Mouse (Mus musculus) MEL (cell line): ENCODE measurements around the gene Srrm2. TPM values are rescaled to one million over a fixed set of nuclear protein-coding genes. Genes with fewer than 3 reads are reported as not detected.
A peak's percentile ranks its signal among the peaks of the same experiment; 100 is the strongest.

Experiments used
- DNase-seq: peaks from one replicate; pipeline ENCODE4 v3.0.0; 2011; ENCODE audit warnings: low read depth, low spot score
- H3K27ac ChIP-seq: 2 replicates; pipeline ENCODE4 v1.5.1; 2012; ENCODE audit warnings: low read depth, mild to moderate bottlenecking, control low read depth, low read length, moderate library complexity; ENCODE audit not compliant: control insufficient read depth
- H3K27me3 ChIP-seq, 2 experiments: fragments of 150-350 bp in 1 of 2; sonication (generic) in 1 of 2; 2 replicates each; pipeline ENCODE4 v1.6.1; 2012; ENCODE audit warnings: low read length in 2 of 2, mild to moderate bottlenecking in 2 of 2, improper control_type of control experiment in 1 of 2, moderate library complexity in 1 of 2; ENCODE audit not compliant: insufficient read depth in 2 of 2, control insufficient read depth in 1 of 2
- H3K36me3 ChIP-seq, 2 experiments: 2 replicates each; pipeline ENCODE4 v1.6.1; 2012 to 2014; ENCODE audit warnings: low read length in 2 of 2, improper control_type of control experiment in 1 of 2, inconsistent platforms in 1 of 2, mild to moderate bottlenecking in 1 of 2; ENCODE audit not compliant: insufficient read depth in 2 of 2, control insufficient read depth in 1 of 2
- H3K4me1 ChIP-seq, 2 experiments: fragments of 150-350 bp in 1 of 2; sonication (generic) in 1 of 2; 2 replicates each; pipeline ENCODE4 v1.6.1; 2012; ENCODE audit warnings: low read length in 2 of 2, improper control_type of control experiment in 1 of 2, mild to moderate bottlenecking in 1 of 2; ENCODE audit not compliant: insufficient read depth in 2 of 2, control insufficient read depth in 1 of 2
- H3K4me3 ChIP-seq, 2 experiments: fragments of 150-350 bp in 1 of 2; sonication (generic) in 1 of 2; 2 replicates each; pipeline ENCODE4 v1.5.1; 2012; ENCODE audit warnings: low read depth in 2 of 2, low read length in 2 of 2, mild to moderate bottlenecking in 2 of 2, moderate library complexity in 2 of 2, control low read depth in 1 of 2, improper control_type of control experiment in 1 of 2; ENCODE audit not compliant: control insufficient read depth in 1 of 2, insufficient read depth in 1 of 2
- H3K79me2 ChIP-seq: 2 replicates; pipeline ENCODE4 v1.6.1; 2012; ENCODE audit warnings: mild to moderate bottlenecking, low read length, moderate library complexity; ENCODE audit not compliant: control insufficient read depth, poor library complexity, insufficient read depth
- H3K9ac ChIP-seq: 2 replicates; pipeline ENCODE4 v1.6.1; 2012; ENCODE audit warnings: low read depth, mild to moderate bottlenecking, control low read depth, low read length, moderate library complexity; ENCODE audit not compliant: control insufficient read depth, poor library complexity, severe bottlenecking
- H3K9me3 ChIP-seq: fragments of 150-350 bp; sonication (generic); replicated peaks from 2 replicates; pipeline ENCODE4 v1.6.1; 2012; ENCODE audit warnings: mild to moderate bottlenecking, low read length, improper control_type of control experiment, moderate library complexity; ENCODE audit not compliant: insufficient read depth
- CHD1 ChIP-seq: IDR thresholded peaks from 2 replicates; pipeline ENCODE4 v1.6.1; 2012; ENCODE audit warnings: low read depth, mild to moderate bottlenecking, inconsistent platforms, low read length, improper control_type of control experiment
- CTCF ChIP-seq, 3 experiments: IDR thresholded peaks in 2 of 3; conservative IDR thresholded peaks in 1 of 3; 2 replicates each; pipeline ENCODE4 v1.5.1; 2011 to 2012; ENCODE audit warnings: low read length in 3 of 3, low read depth in 2 of 3, mild to moderate bottlenecking in 2 of 3, improper control_type of control experiment in 1 of 3, inconsistent platforms in 1 of 3, mixed read lengths in 1 of 3, moderate library complexity in 1 of 3; ENCODE audit not compliant: control insufficient read depth in 1 of 3, insufficient read depth in 1 of 3, poor library complexity in 1 of 3, severe bottlenecking in 1 of 3
- ELF1 ChIP-seq: IDR thresholded peaks from 2 replicates; pipeline ENCODE4 v1.6.1; 2014; ENCODE audit warnings: low read depth, mild to moderate bottlenecking, inconsistent platforms, low read length, improper control_type of control experiment, moderate library complexity
- EP300 ChIP-seq, 2 experiments: IDR thresholded peaks; 2 replicates each; pipeline ENCODE4 v1.6.1; 2011; ENCODE audit warnings: improper control_type of control experiment in 2 of 2, low read length in 2 of 2, low read depth in 1 of 2, mild to moderate bottlenecking in 1 of 2
- ETS1 ChIP-seq: IDR thresholded peaks from 2 replicates; pipeline ENCODE4 v1.6.1; 2012; ENCODE audit warnings: low read depth, mild to moderate bottlenecking, inconsistent platforms, low read length, improper control_type of control experiment, moderate library complexity
- GABPA ChIP-seq: IDR thresholded peaks from 2 replicates; pipeline ENCODE4 v1.6.1; 2012; ENCODE audit warnings: low read depth, mild to moderate bottlenecking, inconsistent platforms, low read length, improper control_type of control experiment, moderate library complexity
- GATA1 ChIP-seq: IDR thresholded peaks from 2 replicates; pipeline ENCODE4 v1.6.1; 2011; ENCODE audit warnings: low read depth, low read length, improper control_type of control experiment
- HCFC1 ChIP-seq: IDR thresholded peaks from 2 replicates; pipeline ENCODE4 v1.6.1; 2012; ENCODE audit warnings: low read depth, mild to moderate bottlenecking, inconsistent platforms, low read length, improper control_type of control experiment, moderate library complexity
- KAT2A ChIP-seq: conservative IDR thresholded peaks from 2 replicates; pipeline ENCODE4 v1.6.1; 2012; ENCODE audit warnings: low read depth, low read length, improper control_type of control experiment, inconsistent platforms
- MAFK ChIP-seq: IDR thresholded peaks from 2 replicates; pipeline ENCODE4 v1.6.1; 2011; ENCODE audit warnings: low read depth, mild to moderate bottlenecking, low read length, improper control_type of control experiment, borderline replicate concordance
- MAZ ChIP-seq: IDR thresholded peaks from 2 replicates; pipeline ENCODE4 v1.6.1; 2012; ENCODE audit warnings: low read depth, mild to moderate bottlenecking, inconsistent platforms, low read length, improper control_type of control experiment
- MEF2A ChIP-seq: IDR thresholded peaks from 2 replicates; pipeline ENCODE4 v1.6.1; 2014; ENCODE audit warnings: low read depth, mild to moderate bottlenecking, inconsistent platforms, low read length, improper control_type of control experiment; ENCODE audit not compliant: poor library complexity, insufficient replicate concordance, severe bottlenecking; ENCODE audit errors: extremely low read depth
- MYC ChIP-seq: IDR thresholded peaks from 2 replicates; pipeline ENCODE4 v1.6.1; 2011; ENCODE audit warnings: low read depth, mild to moderate bottlenecking, low read length, improper control_type of control experiment, moderate library complexity
- NELFE ChIP-seq: IDR thresholded peaks from 2 replicates; pipeline ENCODE4 v1.6.1; 2011; ENCODE audit warnings: low read depth, low read length, improper control_type of control experiment
- NRF1 ChIP-seq: IDR thresholded peaks from 2 replicates; pipeline ENCODE4 v1.6.1; 2014; ENCODE audit warnings: low read depth, mild to moderate bottlenecking, inconsistent platforms, low read length, improper control_type of control experiment, moderate library complexity; ENCODE audit not compliant: poor library complexity, insufficient read depth, severe bottlenecking
- POLR2A ChIP-seq, 2 experiments: IDR thresholded peaks; 2 replicates each; pipeline ENCODE4 v1.6.1; 2011 to 2012; ENCODE audit warnings: low read length in 2 of 2, mild to moderate bottlenecking in 2 of 2, control low read depth in 1 of 2, improper control_type of control experiment in 1 of 2, low read depth in 1 of 2, moderate library complexity in 1 of 2; ENCODE audit not compliant: control insufficient read depth in 1 of 2, insufficient read depth in 1 of 2, poor library complexity in 1 of 2
- POLR2AphosphoS2 ChIP-seq: IDR thresholded peaks from 2 replicates; pipeline ENCODE4 v1.6.1; 2011; ENCODE audit warnings: low read length, improper control_type of control experiment
- RAD21 ChIP-seq: IDR thresholded peaks from 2 replicates; pipeline ENCODE4 v1.6.1; 2011; ENCODE audit warnings: mild to moderate bottlenecking, low read depth, low read length, improper control_type of control experiment
- RCOR1 ChIP-seq: IDR thresholded peaks from 2 replicates; pipeline ENCODE4 v1.6.1; 2012; ENCODE audit warnings: low read depth, mild to moderate bottlenecking, inconsistent platforms, low read length, improper control_type of control experiment
- SIN3A ChIP-seq: IDR thresholded peaks from 2 replicates; pipeline ENCODE4 v1.6.1; 2012; ENCODE audit warnings: low read length, improper control_type of control experiment, inconsistent platforms
- SMC3 ChIP-seq: IDR thresholded peaks from 2 replicates; pipeline ENCODE4 v1.6.1; 2011; ENCODE audit warnings: low read depth, low read length, improper control_type of control experiment
- TAL1 ChIP-seq: IDR thresholded peaks from 2 replicates; pipeline ENCODE4 v1.6.1; 2012; ENCODE audit warnings: mild to moderate bottlenecking, inconsistent platforms, low read length, moderate library complexity, mixed read lengths
- TBP ChIP-seq: IDR thresholded peaks from 2 replicates; pipeline ENCODE4 v1.8.0; 2011; ENCODE audit warnings: low read depth, low read length, improper control_type of control experiment
- TCF12 ChIP-seq: IDR thresholded peaks from 2 replicates; pipeline ENCODE4 v1.6.1; 2014; ENCODE audit warnings: low read depth, mild to moderate bottlenecking, inconsistent platforms, low read length, improper control_type of control experiment, moderate library complexity
- UBTF ChIP-seq: IDR thresholded peaks from 2 replicates; pipeline ENCODE4 v1.6.1; 2012; ENCODE audit warnings: low read depth, mild to moderate bottlenecking, inconsistent platforms, low read length, improper control_type of control experiment, moderate library complexity, borderline replicate concordance; ENCODE audit not compliant: insufficient read depth
- ZC3H11A ChIP-seq: IDR thresholded peaks from 2 replicates; pipeline ENCODE4 v1.6.1; 2012; ENCODE audit warnings: low read depth, mild to moderate bottlenecking, inconsistent platforms, low read length, improper control_type of control experiment
- ZMIZ1 ChIP-seq: IDR thresholded peaks from 2 replicates; pipeline ENCODE4 v1.6.1; 2012; ENCODE audit warnings: low read depth, mild to moderate bottlenecking, inconsistent platforms, low read length, improper control_type of control experiment, moderate library complexity
- ZNF384 ChIP-seq: IDR thresholded peaks from 2 replicates; pipeline ENCODE4 v1.6.1; 2012; ENCODE audit warnings: low read depth, mild to moderate bottlenecking, inconsistent platforms, low read length, improper control_type of control experiment
- polyA plus RNA-seq, 2 experiments: library from polyadenylated mRNA; stranded (reverse) in 1 of 2; unstranded in 1 of 2; fragments of >175 nt in 1 of 2; fragments of >200 nt in 1 of 2; gene quantifications; 2 replicates each; pipeline versions ENCODE4 v1.2.1 to v1.2.4; 2012; ENCODE audit warnings: low replicate concordance in 2 of 2, low read depth in 1 of 2; ENCODE audit not compliant: insufficient read length in 2 of 2, insufficient read depth in 1 of 2, missing spikeins in 1 of 2
- total RNA-seq: library from RNA; depleted of rRNA; stranded (reverse); fragments of 300-350 nt; gene quantifications from 2 replicates; pipeline ENCODE4 v1.2.3, GENCODE M21; 2012

Gene Srrm2
- total and polyA plus RNA-seq, 3 experiments: 56.2 to 988 (median 505) TPM

- Histone ChIP-seq H3K36me3 (peaks cover 7 to 21% of the 10 kb centered on the region in 2 experiments; a peak in 3 of 4 replicates), H3K4me1 (peaks cover 5 to 18% of the 10 kb centered on the region in 2 experiments; a peak in 3 of 4 replicates), H3K9ac (peak overlapping the region; percentile 77), H3K27me3 (no peaks in the 10 kb centered on the region), H3K79me2 (peaks cover 17% of the 10 kb centered on the region), H3K9me3 (no peaks in the 10 kb centered on the region), H3K4me3 (peak overlapping the region; percentile 92 to 98), H3K27ac (peak overlapping the region; percentile 64)
- DNase-seq: peak; percentile 70
- TF ChIP-seq TBP (0 out of 2 replicates have a peak, but pooled peaks have one; percentile 17), CHD1 (no peak), GATA1 (no peak), ZMIZ1 (no peak), GABPA (no peak), MAFK (no peak), UBTF (no peak), POLR2A (IDR thresholded peaks at IDR 0.05; ENCODE audit: control insufficient read depth in 1 of 2, insufficient read depth in 1 of 2, low read depth in 1 of 2, low read length in 2 of 2, poor library complexity in 1 of 2) (peak in 1 of 2 experiments; percentile 42; a peak in 2 of 4 replicates), POLR2AphosphoS2 (no peak; the same call in 1 of the 2 replicates), NELFE (peak; percentile 10; the same call in 1 of the 2 replicates), TAL1 (no peak), TCF12 (no peak), EP300 (IDR thresholded peaks at IDR 0.05; ENCODE audit: low read depth in 1 of 2, low read length in 2 of 2) (no peak), MAZ (no peak), SIN3A (0 out of 2 replicates have a peak, but pooled peaks have one; percentile 0), KAT2A (no peak; the same call in 1 of the 2 replicates)
Observed at GRCm38 (mm10) chr17:23828271-23829001, 38.1 kb downstream of the Srrm2 start.

GRCm38 (mm10) chr17:23829064-23829619 lies 38.8 kb downstream of the Srrm2 start, which contains the start of gene Elob:
Gene Elob (minus strand): TSS chr17:23829136.
- Histone ChIP-seq H3K9ac (peak within 1 kb of the TSS; percentile 80), H3K79me2 (peaks cover 17% of the 10 kb centered on the region), H3K36me3 (peaks cover 5 to 21% of the 10 kb centered on the region in 2 experiments; a peak in 3 of 4 replicates), H3K27me3 (no peaks in the 10 kb centered on the region), H3K4me1 (peaks cover 5 to 18% of the 10 kb centered on the region in 2 experiments; a peak in 3 of 4 replicates), H3K4me3 (peak within 1 kb of the TSS; percentile 92 to 98), H3K9me3 (no peaks in the 10 kb centered on the region), H3K27ac (peak within 1 kb of the TSS; percentile 99)
- DNase-seq: peak; percentile 92
- TF ChIP-seq ZC3H11A (peak; percentile 82), POLR2A (IDR thresholded peaks at IDR 0.05; ENCODE audit: control insufficient read depth in 1 of 2, insufficient read depth in 1 of 2, low read depth in 1 of 2, low read length in 2 of 2, poor library complexity in 1 of 2) (peak; percentile 38 to 77; a peak in 2 of 4 replicates), MAZ (peak; percentile 42; the same call in 1 of the 2 replicates), MYC (no peak; the same call in 1 of the 2 replicates), TAL1 (no peak), ZNF384 (no peak), SMC3 (peak; percentile 33), ETS1 (no peak), RCOR1 (no peak), HCFC1 (peak; percentile 80), POLR2AphosphoS2 (peak; percentile 66; the same call in 1 of the 2 replicates), NRF1 (peak; percentile 59), CTCF (IDR thresholded peaks at IDR 0.05 in 2 of 3, conservative IDR thresholded peaks at IDR 0.05 in 1 of 3; ENCODE audit: control insufficient read depth in 1 of 3, insufficient read depth in 1 of 3, low read depth in 2 of 3, low read length in 3 of 3, poor library complexity in 1 of 3, severe bottlenecking in 1 of 3) (peak; percentile 59 to 69 (median 65)), NELFE (peak; percentile 57; the same call in 1 of the 2 replicates), MEF2A (no peak), ELF1 (peak; percentile 72; the same call in 1 of the 2 replicates), RAD21 (peak; percentile 31)
